Mouse (Mus musculus): ENCODE results near the gene Serinc5. TPM values are rescaled to one million over a fixed set of nuclear protein-coding genes. Genes with fewer than 3 reads are reported as not detected.

The Serinc5 gene
- polyA plus RNA-seq (2014; fragmentation: Nextera tagmentation; extraction: Ambion mirVana), result 7.4 and 18.0 TPM in 2 replicates

- peaks cover 25% of the 10 kb centered on the region; the same call in 1 of the 2 replicates for H3K4me1 ChIP-seq (ENCODE audit: control insufficient read depth, insufficient read depth, low read length)
- H3K36me3 ChIP-seq (ENCODE audit: control insufficient read depth, insufficient read depth, low read length), result no peaks in the 10 kb centered on the region
- H3K27me3 ChIP-seq (ENCODE audit: control insufficient read depth, insufficient read depth, low read length), result no peaks in the 10 kb centered on the region
- peak; percentile 98 for ATAC-seq (ENCODE audit: low FRiP score, low TSS enrichment)
- H3K9ac ChIP-seq (ENCODE audit: low read depth, low read length), result peak within 1 kb of the TSS; percentile 84
- H3K4me3 ChIP-seq (ENCODE audit: low read length), result peak within 1 kb of the TSS; percentile 78
- H3K9me3 ChIP-seq (ENCODE audit: control insufficient read depth, low read length), result no peaks in the 10 kb centered on the region
- WGBS, result under 1% methylated on average over 55 of the region's 55 CpGs
- peak within 1 kb of the TSS; percentile 97 for H3K27ac ChIP-seq (ENCODE audit: low read depth, low read length)
- H3K4me2 ChIP-seq (replicated peaks; ENCODE audit: low read depth, low read length), result peak within 1 kb of the TSS; percentile 78
Observed at GRCm38 (mm10) chr13:92610311-92611221, at the start of gene Serinc5. Gene Serinc5 (plus strand): TSS chr13:92611091.

DNA sequence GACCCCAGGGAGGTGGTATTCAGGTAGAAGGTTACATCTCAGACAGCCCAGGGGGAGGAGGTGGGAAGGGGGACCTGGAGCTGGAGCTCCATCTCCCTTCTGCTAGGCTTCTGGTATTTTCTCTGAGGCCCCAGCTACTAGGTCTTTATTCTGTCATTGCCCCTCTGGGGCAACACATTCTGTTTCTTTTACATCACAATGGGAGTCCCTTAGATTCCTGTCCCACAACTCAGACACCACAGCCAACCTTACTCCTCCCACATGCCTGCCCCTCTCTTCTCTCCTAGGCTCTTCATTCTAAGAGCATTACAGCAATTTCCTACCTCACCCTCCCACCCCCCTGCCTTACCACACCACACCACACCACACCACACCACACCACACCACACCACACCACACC lies 34.8 kb upstream of the Serinc5 start, which contains the start of gene Spz1:
Spz1 (minus strand) TSS at position 101 of the 400 bp plus-strand sequence.
- Histone ChIP-seq H3K4me1 (ENCODE audit: control insufficient read depth, insufficient read depth, low read length) (no peaks in the 10 kb centered on the region), H3K9me3 (ENCODE audit: control insufficient read depth, low read length) (no peaks in the 10 kb centered on the region), H3K27ac (ENCODE audit: low read depth, low read length) (no peak within 1 kb of the TSS), H3K36me3 (ENCODE audit: control insufficient read depth, insufficient read depth, low read length) (no peaks in the 10 kb centered on the region), H3K4me2 (replicated peaks; ENCODE audit: low read depth, low read length) (no peak within 1 kb of the TSS), H3K4me3 (ENCODE audit: low read length) (no peak within 1 kb of the TSS), H3K27me3 (ENCODE audit: control insufficient read depth, insufficient read depth, low read length) (no peaks in the 10 kb centered on the region), H3K9ac (ENCODE audit: low read depth, low read length) (no peak within 1 kb of the TSS)
- ATAC-seq (ENCODE audit: low FRiP score, low TSS enrichment), result no peak

DNA sequence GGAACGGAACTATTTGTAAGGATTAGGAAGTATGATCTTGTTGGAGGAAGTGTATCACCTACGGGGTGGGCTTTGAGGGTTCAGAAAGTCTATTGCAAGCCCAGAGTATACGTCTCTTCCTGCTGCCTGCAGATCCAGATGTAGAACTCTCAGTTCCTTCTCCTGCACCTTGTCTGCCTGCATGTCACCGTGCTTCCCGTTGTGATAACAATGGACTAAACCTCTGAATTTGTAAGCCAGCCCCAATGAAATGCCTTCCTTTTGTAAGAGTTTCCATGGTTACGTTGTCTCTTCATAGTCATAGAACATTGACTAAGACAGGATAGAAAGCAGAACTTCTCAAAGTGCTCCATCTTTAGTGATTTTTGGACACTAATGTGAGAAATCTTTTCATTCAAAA lies 34.2 kb upstream of the Serinc5 start:
- Histone ChIP-seq H3K4me3 (ENCODE audit: low read length) (no peak overlapping the region), H3K9ac (ENCODE audit: low read depth, low read length) (no peak overlapping the region), H3K4me1 (ENCODE audit: control insufficient read depth, insufficient read depth, low read length) (no peaks in the 10 kb centered on the region), H3K9me3 (ENCODE audit: control insufficient read depth, low read length) (no peaks in the 10 kb centered on the region), H3K4me2 (replicated peaks; ENCODE audit: low read depth, low read length) (no peak overlapping the region), H3K27ac (ENCODE audit: low read depth, low read length) (no peak overlapping the region), H3K36me3 (ENCODE audit: control insufficient read depth, insufficient read depth, low read length) (no peaks in the 10 kb centered on the region), H3K27me3 (ENCODE audit: control insufficient read depth, insufficient read depth, low read length) (no peaks in the 10 kb centered on the region)
- 82% methylated on average over 6 of the region's 6 CpGs for WGBS
- ATAC-seq (ENCODE audit: low FRiP score, low TSS enrichment), result no peak

- Histone ChIP-seq H3K9me3 (ENCODE audit: control insufficient read depth, low read length) (no peaks in the 10 kb centered on the region), H3K27ac (ENCODE audit: low read depth, low read length) (no peak overlapping the region), H3K27me3 (ENCODE audit: control insufficient read depth, insufficient read depth, low read length) (no peaks in the 10 kb centered on the region), H3K9ac (ENCODE audit: low read depth, low read length) (no peak overlapping the region), H3K4me3 (ENCODE audit: low read length) (no peak overlapping the region), H3K36me3 (ENCODE audit: control insufficient read depth, insufficient read depth, low read length) (no peaks in the 10 kb centered on the region), H3K4me2 (replicated peaks; ENCODE audit: low read depth, low read length) (no peak overlapping the region), H3K4me1 (ENCODE audit: control insufficient read depth, insufficient read depth, low read length) (0 out of 2 replicates have a peak, but pooled peaks cover under 1% of the 10 kb centered on the region)
- ATAC-seq (ENCODE audit: low FRiP score, low TSS enrichment), result no peak
- 73% methylated on average over 4 of the region's 4 CpGs for WGBS
Observed at GRCm38 (mm10) chr13:92578210-92578609, 32.7 kb upstream of the Serinc5 start.

- no peak overlapping the region for H3K27ac ChIP-seq (ENCODE audit: low read depth, low read length)
- ATAC-seq (ENCODE audit: low FRiP score, low TSS enrichment), result peak; percentile 42; the same call in 1 of the 2 replicates
Observed at GRCm38 (mm10) chr13:92580220-92581043, 30.5 kb upstream of the Serinc5 start.

GRCm38 (mm10) chr13:92584094-92584717 lies 26.7 kb upstream of the Serinc5 start:
- no peak overlapping the region for H3K4me3 ChIP-seq (ENCODE audit: low read length)
- no peaks in the 10 kb centered on the region for H3K9me3 ChIP-seq (ENCODE audit: control insufficient read depth, low read length)
- H3K4me2 ChIP-seq (replicated peaks; ENCODE audit: low read depth, low read length), result no peak overlapping the region
- no peak overlapping the region for H3K9ac ChIP-seq (ENCODE audit: low read depth, low read length)
- WGBS, result 45% methylated on average over 8 of the region's 8 CpGs
- H3K27me3 ChIP-seq (ENCODE audit: control insufficient read depth, insufficient read depth, low read length), result no peaks in the 10 kb centered on the region
- H3K4me1 ChIP-seq (ENCODE audit: control insufficient read depth, insufficient read depth, low read length), result peaks cover 20% of the 10 kb centered on the region
- H3K27ac ChIP-seq (ENCODE audit: low read depth, low read length), result peak overlapping the region; percentile 74
- no peak; the same call in 1 of the 2 replicates for ATAC-seq (ENCODE audit: low FRiP score, low TSS enrichment)
- no peaks in the 10 kb centered on the region for H3K36me3 ChIP-seq (ENCODE audit: control insufficient read depth, insufficient read depth, low read length)

More at GRCm38 (mm10) chr13:92580220-92581043, 30.5 kb upstream of the Serinc5 start:
- Histone ChIP-seq H3K4me1 (ENCODE audit: control insufficient read depth, insufficient read depth, low read length) (0 out of 2 replicates have a peak, but pooled peaks cover 8% of the 10 kb centered on the region), H3K9me3 (ENCODE audit: control insufficient read depth, low read length) (no peaks in the 10 kb centered on the region), H3K4me3 (ENCODE audit: low read length) (no peak overlapping the region), H3K36me3 (ENCODE audit: control insufficient read depth, insufficient read depth, low read length) (no peaks in the 10 kb centered on the region), H3K4me2 (replicated peaks; ENCODE audit: low read depth, low read length) (no peak overlapping the region), H3K9ac (ENCODE audit: low read depth, low read length) (no peak overlapping the region), H3K27me3 (ENCODE audit: control insufficient read depth, insufficient read depth, low read length) (no peaks in the 10 kb centered on the region)
- WGBS, result 30% methylated on average over 10 of the region's 10 CpGs

- Histone ChIP-seq H3K4me2 (replicated peaks; ENCODE audit: low read depth, low read length) (no peak overlapping the region), H3K27ac (ENCODE audit: low read depth, low read length) (no peak overlapping the region; the same call in 1 of the 2 replicates), H3K9me3 (ENCODE audit: control insufficient read depth, low read length) (no peaks in the 10 kb centered on the region), H3K9ac (ENCODE audit: low read depth, low read length) (no peak overlapping the region), H3K4me1 (ENCODE audit: control insufficient read depth, insufficient read depth, low read length) (peaks cover 33% of the 10 kb centered on the region), H3K36me3 (ENCODE audit: control insufficient read depth, insufficient read depth, low read length) (no peaks in the 10 kb centered on the region), H3K27me3 (ENCODE audit: control insufficient read depth, insufficient read depth, low read length) (no peaks in the 10 kb centered on the region), H3K4me3 (ENCODE audit: low read length) (no peak overlapping the region)
- 28% methylated on average over 3 of the region's 3 CpGs for WGBS
- no peak for ATAC-seq (ENCODE audit: low FRiP score, low TSS enrichment)
Observed at GRCm38 (mm10) chr13:92588704-92589103, 22.2 kb upstream of the Serinc5 start.

GRCm38 (mm10) chr13:92589255-92589654 lies 21.6 kb upstream of the Serinc5 start:
- ATAC-seq (ENCODE audit: low FRiP score, low TSS enrichment), result peak; percentile 30
- Histone ChIP-seq H3K9me3 (ENCODE audit: control insufficient read depth, low read length) (no peaks in the 10 kb centered on the region), H3K9ac (ENCODE audit: low read depth, low read length) (no peak overlapping the region), H3K4me1 (ENCODE audit: control insufficient read depth, insufficient read depth, low read length) (peaks cover 38% of the 10 kb centered on the region), H3K36me3 (ENCODE audit: control insufficient read depth, insufficient read depth, low read length) (no peaks in the 10 kb centered on the region), H3K4me3 (ENCODE audit: low read length) (no peak overlapping the region), H3K4me2 (replicated peaks; ENCODE audit: low read depth, low read length) (no peak overlapping the region), H3K27ac (ENCODE audit: low read depth, low read length) (no peak overlapping the region), H3K27me3 (ENCODE audit: control insufficient read depth, insufficient read depth, low read length) (no peaks in the 10 kb centered on the region)
